Mouse (Mus musculus) small intestine, adult 2 months (tissue): Measurements from ENCODE around the gene Rfx3. TPM values are rescaled to one million over a fixed set of nuclear protein-coding genes. Genes with fewer than 3 reads are reported as not detected.

ENCODE experiments used
- H3K27ac ChIP-seq: fragments of 200-500 bp; 2 replicates; pipeline ENCODE4 v1.5.1; 2012; ENCODE audit warnings: low read depth, low read length, control low read depth, inconsistent platforms; ENCODE audit not compliant: insufficient read depth
- H3K27me3 ChIP-seq: fragments of 200-500 bp; 2 replicates; pipeline ENCODE4 v1.6.1; 2012; ENCODE audit warnings: mild to moderate bottlenecking, moderate library complexity, low read length, inconsistent platforms; ENCODE audit not compliant: control insufficient read depth, insufficient read depth
- H3K36me3 ChIP-seq: fragments of 200-500 bp; 2 replicates; pipeline ENCODE4 v1.6.1; 2012; ENCODE audit warnings: mild to moderate bottlenecking, low read length, control low read depth, inconsistent platforms; ENCODE audit not compliant: control insufficient read depth, insufficient read depth
- H3K4me1 ChIP-seq: fragments of 200-500 bp; 2 replicates; pipeline ENCODE4 v1.6.1; 2012; ENCODE audit warnings: low read length, inconsistent platforms, mixed read lengths; ENCODE audit not compliant: control insufficient read depth, insufficient read depth, insufficient read length
- H3K4me3 ChIP-seq: fragments of 200-500 bp; 2 replicates; pipeline ENCODE4 v1.5.1; 2012; ENCODE audit warnings: low read depth, mild to moderate bottlenecking, control low read depth, inconsistent platforms, low read length, moderate library complexity
- CTCF ChIP-seq: fragments of 200-500 bp; IDR thresholded peaks from 2 replicates; pipeline ENCODE4 v1.5.1; 2012; ENCODE audit warnings: low read depth, mild to moderate bottlenecking, control low read depth, inconsistent platforms, low read length, moderate library complexity, mixed read lengths; ENCODE audit not compliant: insufficient replicate concordance, insufficient read length; ENCODE audit errors: extremely low read depth
- POLR2A ChIP-seq: fragments of 200-500 bp; IDR thresholded peaks from 2 replicates; pipeline ENCODE4 v1.6.1; 2012; ENCODE audit warnings: low read depth, mild to moderate bottlenecking, control low read depth, inconsistent platforms, low read length, moderate library complexity
- WGBS: fragments of 180-500 bp; shearing (Covaris S2); methylation state at CpG from one replicate; pipeline ENCODE4 v1.1.7; 2018; 5-methylcytosine and 5-hydroxymethylcytosine counted together
- polyA plus RNA-seq: library from polyadenylated mRNA; depleted of rRNA; stranded (reverse); fragments of >200 nt; gene quantifications from 2 replicates; pipeline ENCODE4 v1.2.3, GENCODE M21; 2012

The Rfx3 gene
- polyA plus RNA-seq, 1 experiment: 0.99 TPM

- no peaks in the 10 kb centered on the region for H3K27me3 ChIP-seq
- no peaks in the 10 kb centered on the region for H3K36me3 ChIP-seq
- no peak overlapping the region for H3K27ac ChIP-seq
- no peak overlapping the region for H3K4me3 ChIP-seq
- TF ChIP-seq CTCF (no peak), POLR2A (no peak)
- WGBS: 88% methylated on average over 3 of the region's 3 CpGs
- no peaks in the 10 kb centered on the region for H3K4me1 ChIP-seq
Measured at GRCm38 (mm10) chr19:27870794-27871193, 140.2 kb downstream of the Rfx3 start.

GRCm38 (mm10) chr19:27859641-27860040 lies 151.3 kb downstream of the Rfx3 start:
- no peaks in the 10 kb centered on the region for H3K4me1 ChIP-seq
- H3K27me3 ChIP-seq: no peaks in the 10 kb centered on the region
- TF ChIP-seq POLR2A: no peak
- no peak for TF ChIP-seq CTCF
- no peaks in the 10 kb centered on the region for H3K36me3 ChIP-seq
- no peak overlapping the region for H3K4me3 ChIP-seq
- no peak overlapping the region for H3K27ac ChIP-seq

- TF ChIP-seq POLR2A: no peak
- no peak for TF ChIP-seq CTCF
- 75% methylated on average over 1 of the region's 1 CpGs for whole genome bisulfite sequencing
- no peak overlapping the region for H3K27ac ChIP-seq
Measured at GRCm38 (mm10) chr19:27848946-27849345, 162.0 kb downstream of the Rfx3 start.

GRCm38 (mm10) chr19:27847055-27847454 lies 163.9 kb downstream of the Rfx3 start:
- 87% methylated on average over 4 of the region's 4 CpGs for WGBS
- no peak overlapping the region for H3K27ac ChIP-seq

More at GRCm38 (mm10) chr19:27848946-27849345, 162.0 kb downstream of the Rfx3 start:
- Histone ChIP-seq H3K27me3 (no peaks in the 10 kb centered on the region), H3K36me3 (no peaks in the 10 kb centered on the region), H3K4me3 (no peak overlapping the region), H3K4me1 (no peaks in the 10 kb centered on the region)

GRCm38 (mm10) chr19:27838635-27839034 lies 172.3 kb downstream of the Rfx3 start:
- no peaks in the 10 kb centered on the region for H3K27me3 ChIP-seq
- WGBS: 78% methylated on average over 3 of the region's 3 CpGs
- no peaks in the 10 kb centered on the region for H3K36me3 ChIP-seq
- no peak overlapping the region for H3K27ac ChIP-seq
- no peak overlapping the region for H3K4me3 ChIP-seq
- no peaks in the 10 kb centered on the region for H3K4me1 ChIP-seq
- TF ChIP-seq CTCF (no peak), POLR2A (no peak)

More at GRCm38 (mm10) chr19:27847055-27847454, 163.9 kb downstream of the Rfx3 start:
- H3K27me3 ChIP-seq: no peaks in the 10 kb centered on the region
- no peaks in the 10 kb centered on the region for H3K4me1 ChIP-seq
- no peak for TF ChIP-seq CTCF
- no peak for TF ChIP-seq POLR2A
- no peaks in the 10 kb centered on the region for H3K36me3 ChIP-seq
- H3K4me3 ChIP-seq: no peak overlapping the region

- no peak overlapping the region for H3K4me3 ChIP-seq
- no peak overlapping the region for H3K27ac ChIP-seq
- no peaks in the 10 kb centered on the region for H3K36me3 ChIP-seq
- no peaks in the 10 kb centered on the region for H3K27me3 ChIP-seq
- TF ChIP-seq CTCF: no peak
- TF ChIP-seq POLR2A: no peak
- no peaks in the 10 kb centered on the region for H3K4me1 ChIP-seq
- WGBS: 82% methylated on average over 4 of the region's 4 CpGs
Measured at GRCm38 (mm10) chr19:27838041-27838440, 172.9 kb downstream of the Rfx3 start.

- no peak for TF ChIP-seq POLR2A
- no peak for TF ChIP-seq CTCF
- H3K4me3 ChIP-seq: no peak overlapping the region
- H3K36me3 ChIP-seq: no peaks in the 10 kb centered on the region
- WGBS: 79% methylated on average over 1 of the region's 1 CpGs
- no peaks in the 10 kb centered on the region for H3K27me3 ChIP-seq
- H3K27ac ChIP-seq: no peak overlapping the region
- H3K4me1 ChIP-seq: no peaks in the 10 kb centered on the region
Measured at GRCm38 (mm10) chr19:27832448-27832847, 178.5 kb downstream of the Rfx3 start.

GRCm38 (mm10) chr19:27828316-27828715 lies 182.7 kb downstream of the Rfx3 start:
- WGBS: 72% methylated on average over 1 of the region's 1 CpGs

More at GRCm38 (mm10) chr19:27828316-27828715, 182.7 kb downstream of the Rfx3 start:
- Histone ChIP-seq H3K4me3 (no peak overlapping the region), H3K27ac (no peak overlapping the region), H3K4me1 (no peaks in the 10 kb centered on the region), H3K27me3 (no peaks in the 10 kb centered on the region), H3K36me3 (no peaks in the 10 kb centered on the region)
- TF ChIP-seq POLR2A (no peak), CTCF (no peak)
